Mouse (Mus musculus) stomach, postnatal 0 days (tissue): ENCODE results near the gene Prkg1.

Experiments used
- CTCF ChIP-seq: IDR thresholded peaks from 2 replicates; pipeline ENCODE4 v1.5.1; 2016; ENCODE audit warnings: antibody characterized with exemption, low read depth, mild to moderate bottlenecking, moderate library complexity
- EP300 ChIP-seq: optimal IDR thresholded peaks from 2 replicates; pipeline ENCODE3; 2016; ENCODE audit warnings: antibody characterized with exemption

DNA sequence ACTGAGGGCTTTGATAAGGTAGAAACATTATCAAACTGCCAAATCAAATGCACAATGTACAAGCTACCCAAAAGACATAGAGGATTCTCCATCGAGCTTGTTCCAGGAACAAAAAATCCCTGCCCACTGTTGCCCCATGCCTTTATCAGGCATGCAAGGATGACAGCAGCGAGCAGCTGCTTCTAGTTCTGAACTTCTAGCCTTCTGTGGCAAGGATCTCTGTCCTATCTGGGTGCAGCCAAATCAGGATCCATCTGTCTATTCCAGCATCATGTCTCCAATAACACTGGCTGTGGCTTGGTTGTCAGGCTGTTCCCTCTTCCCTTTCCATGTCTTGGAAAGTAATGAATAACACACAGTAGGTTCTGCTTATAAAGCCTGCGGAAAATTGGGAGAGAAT is 640.2 kb downstream of the Prkg1 start:
- no peak for TF ChIP-seq CTCF
- no peak for TF ChIP-seq EP300
